Mouse (Mus musculus): ENCODE results near the gene Ppp1r26. TPM values are rescaled to one million over a fixed set of nuclear protein-coding genes. Genes with fewer than 3 reads are reported as not detected.

Ppp1r26 gene
- total RNA-seq, 2 experiments from 2014 or later = 14.5 to 17.3 TPM

- DNase-seq (ENCODE audit: low spot score in 2 of 2) = no peak
- peak overlapping the region; percentile 93 for H3K27ac ChIP-seq
- no peak overlapping the region for H3K4me3 ChIP-seq
- no peak for TF ChIP-seq CTCF (conservative IDR thresholded peaks at IDR 0.05)
Observed at GRCm38 (mm10) chr2:28416511-28416910, 30.1 kb upstream of the Ppp1r26 start.

- peak; percentile 88 to 96 for DNase-seq (ENCODE audit: low spot score in 2 of 2)
- Histone ChIP-seq H3K4me3 (no peak overlapping the region), H3K27ac (peak overlapping the region; percentile 54)
- TF ChIP-seq CTCF (conservative IDR thresholded peaks at IDR 0.05) = peak; percentile 98
Observed at GRCm38 (mm10) chr2:28418034-28418433, 28.6 kb upstream of the Ppp1r26 start.

GRCm38 (mm10) chr2:28419898-28420297, 26.7 kb upstream of the Ppp1r26 start:
- Histone ChIP-seq H3K27ac (0 out of 2 replicates have a peak overlapping the region, but pooled peaks have one; percentile 7), H3K4me3 (no peak overlapping the region)
- peak; percentile 93 to 98 for DNase-seq (ENCODE audit: low spot score in 2 of 2)
- TF ChIP-seq CTCF (conservative IDR thresholded peaks at IDR 0.05) = peak; percentile 92

GRCm38 (mm10) chr2:28423167-28423566, 23.4 kb upstream of the Ppp1r26 start:
- peak; percentile 76 for TF ChIP-seq CTCF (conservative IDR thresholded peaks at IDR 0.05)
- DNase-seq (ENCODE audit: low spot score in 2 of 2) = no peak
- no peak overlapping the region for H3K27ac ChIP-seq
- H3K4me3 ChIP-seq = no peak overlapping the region

DNA sequence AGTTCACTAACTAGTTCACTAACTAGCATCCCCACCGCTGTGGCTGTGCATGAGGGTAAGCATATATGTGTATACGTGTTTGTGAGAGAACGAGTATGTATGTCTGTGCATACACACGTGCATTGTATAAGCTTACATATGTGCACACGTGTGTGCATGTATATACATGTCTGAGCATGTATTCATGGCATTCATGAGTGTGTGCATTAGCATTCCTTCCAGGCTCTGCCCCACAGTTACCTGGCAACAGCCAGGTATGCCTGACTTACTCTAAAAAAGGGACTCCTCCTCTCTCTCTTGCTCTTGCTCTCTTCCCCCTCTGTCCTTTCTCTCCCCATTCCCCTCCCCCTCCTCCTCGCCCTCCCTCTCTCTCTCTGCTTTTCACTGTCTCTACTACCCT, 19.4 kb upstream of the Ppp1r26 start:
- Histone ChIP-seq H3K4me3 (no peak overlapping the region), H3K27ac (no peak overlapping the region)
- TF ChIP-seq CTCF (conservative IDR thresholded peaks at IDR 0.05) = no peak
- DNase-seq (ENCODE audit: low spot score in 2 of 2) = no peak

DNA sequence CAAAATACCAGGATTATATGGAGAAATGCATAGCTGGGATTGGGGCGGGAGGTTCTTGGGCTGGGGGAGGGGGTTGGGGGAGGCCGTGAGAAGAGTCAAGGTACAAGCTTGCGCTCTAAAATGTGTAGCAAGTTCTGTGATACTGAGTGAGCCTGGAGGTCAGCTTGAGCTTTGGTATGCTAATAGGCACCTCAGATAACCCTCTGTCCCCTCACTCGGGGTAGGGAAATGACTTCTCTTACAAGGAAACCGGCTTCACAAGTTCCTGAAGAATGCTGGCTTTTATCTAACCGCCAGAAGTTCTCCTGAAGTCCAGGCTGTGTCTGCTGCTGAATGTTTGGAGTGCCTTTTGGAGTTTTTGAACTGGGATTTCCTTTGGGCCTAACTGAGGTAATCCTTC, 15.8 kb upstream of the Ppp1r26 start:
- no peak overlapping the region for H3K4me3 ChIP-seq
- no peak for DNase-seq (ENCODE audit: low spot score in 2 of 2)
- no peak for TF ChIP-seq CTCF (conservative IDR thresholded peaks at IDR 0.05)
- no peak overlapping the region for H3K27ac ChIP-seq

GRCm38 (mm10) chr2:28432811-28433210, 13.8 kb upstream of the Ppp1r26 start:
- H3K4me3 ChIP-seq = no peak overlapping the region
- no peak for TF ChIP-seq CTCF (conservative IDR thresholded peaks at IDR 0.05)
- no peak for DNase-seq (ENCODE audit: low spot score in 2 of 2)
- H3K27ac ChIP-seq = no peak overlapping the region

- no peak for DNase-seq (ENCODE audit: low spot score in 2 of 2)
- Histone ChIP-seq H3K27ac (no peak overlapping the region), H3K4me3 (no peak overlapping the region)
- no peak for TF ChIP-seq CTCF (conservative IDR thresholded peaks at IDR 0.05)
Observed at GRCm38 (mm10) chr2:28433512-28433911, 13.1 kb upstream of the Ppp1r26 start.

GRCm38 (mm10) chr2:28435401-28435800, 11.2 kb upstream of the Ppp1r26 start:
- DNase-seq (ENCODE audit: low spot score in 2 of 2) = no peak
- Histone ChIP-seq H3K27ac (no peak overlapping the region), H3K4me3 (no peak overlapping the region)
- no peak for TF ChIP-seq CTCF (conservative IDR thresholded peaks at IDR 0.05)

GRCm38 (mm10) chr2:28440842-28441241, 5.8 kb upstream of the Ppp1r26 start:
- Histone ChIP-seq H3K27ac (no peak overlapping the region), H3K4me3 (no peak overlapping the region)
- TF ChIP-seq CTCF (conservative IDR thresholded peaks at IDR 0.05) = no peak
- DNase-seq (ENCODE audit: low spot score in 2 of 2) = no peak

GRCm38 (mm10) chr2:28445082-28445481, 1.5 kb upstream of the Ppp1r26 start:
- no peak for DNase-seq (ENCODE audit: low spot score in 2 of 2)
- Histone ChIP-seq H3K4me3 (no peak overlapping the region), H3K27ac (no peak overlapping the region)
- TF ChIP-seq CTCF (conservative IDR thresholded peaks at IDR 0.05) = no peak

GRCm38 (mm10) chr2:28446181-28446514, 452 bp upstream of the Ppp1r26 start:
- peak overlapping the region; percentile 84 for H3K27ac ChIP-seq

GRCm38 (mm10) chr2:28447315-28447670, 693 bp downstream of the Ppp1r26 start:
- Histone ChIP-seq H3K4me3 (peak overlapping the region; percentile 71), H3K27ac (peak overlapping the region; percentile 84)
- DNase-seq (ENCODE audit: low spot score in 2 of 2) = no peak
- TF ChIP-seq CTCF (conservative IDR thresholded peaks at IDR 0.05) = no peak

More at GRCm38 (mm10) chr2:28446181-28446514, 452 bp upstream of the Ppp1r26 start:
- H3K4me3 ChIP-seq = peak overlapping the region; percentile 71
- no peak for TF ChIP-seq CTCF (conservative IDR thresholded peaks at IDR 0.05)
- no peak for DNase-seq (ENCODE audit: low spot score in 2 of 2)

DNA sequence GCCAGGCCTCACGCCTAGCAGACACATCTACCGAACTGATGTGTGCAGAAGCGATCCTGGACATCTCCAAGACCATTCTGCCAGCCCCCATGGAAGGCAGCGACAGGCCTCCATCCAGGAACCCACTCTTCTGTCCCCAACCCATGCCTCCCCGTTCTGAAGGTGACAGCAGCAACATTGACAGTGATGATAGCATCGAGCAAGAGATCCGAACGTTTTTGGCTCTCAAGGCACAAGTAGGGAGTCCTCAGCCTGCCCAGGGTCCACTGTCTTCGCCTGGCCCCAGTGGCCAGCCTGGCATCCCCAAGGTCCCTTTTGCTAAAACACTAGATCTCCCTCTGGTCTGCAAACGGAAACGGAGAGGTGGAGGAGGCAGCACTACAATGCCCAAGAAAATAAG, 5.1 kb downstream of the Ppp1r26 start:
- no peak overlapping the region for H3K27ac ChIP-seq
- DNase-seq (ENCODE audit: low spot score in 2 of 2) = no peak
- H3K4me3 ChIP-seq = no peak overlapping the region
- no peak for TF ChIP-seq CTCF (conservative IDR thresholded peaks at IDR 0.05)

DNA sequence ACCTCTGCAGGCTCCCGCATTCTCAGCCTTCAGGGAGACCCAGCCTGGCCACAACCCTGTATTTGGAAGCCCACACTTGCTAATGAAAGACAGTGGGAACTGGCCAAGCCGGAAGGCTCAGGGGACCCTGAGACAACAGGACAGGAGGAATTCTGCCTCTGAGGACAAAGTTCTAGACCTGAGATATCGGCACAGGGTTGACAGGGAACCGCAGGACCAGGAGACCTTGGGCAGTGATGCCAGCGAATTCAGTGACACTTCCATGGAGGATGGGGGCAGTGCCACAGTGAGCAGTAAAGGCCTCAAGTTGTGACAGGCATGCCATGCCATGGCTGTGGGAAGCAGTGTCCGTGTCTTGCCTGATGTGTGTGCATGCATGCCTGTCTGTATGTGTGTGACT, 6.9 kb downstream of the Ppp1r26 start:
- Histone ChIP-seq H3K4me3 (no peak overlapping the region), H3K27ac (no peak overlapping the region)
- TF ChIP-seq CTCF (conservative IDR thresholded peaks at IDR 0.05) = no peak
- no peak for DNase-seq (ENCODE audit: low spot score in 2 of 2)

All from layer of hippocampus, adult 2 months (tissue).